Mouse (Mus musculus) heart, adult 2 months (tissue): Measurements from ENCODE around the gene Drosha.

ENCODE experiments used
- CTCF ChIP-seq: fragments of 200-600 bp; IDR thresholded peaks from 2 replicates; pipeline ENCODE4 v1.8.1; 2022; ENCODE audit warnings: antibody characterized with exemption, mild to moderate bottlenecking, moderate library complexity
- POLR2A ChIP-seq: fragments of 200-500 bp; IDR thresholded peaks from 2 replicates; pipeline ENCODE4 v1.6.1; 2011; ENCODE audit warnings: mild to moderate bottlenecking, low read depth, low read length, control low read depth; ENCODE audit not compliant: insufficient read depth

DNA sequence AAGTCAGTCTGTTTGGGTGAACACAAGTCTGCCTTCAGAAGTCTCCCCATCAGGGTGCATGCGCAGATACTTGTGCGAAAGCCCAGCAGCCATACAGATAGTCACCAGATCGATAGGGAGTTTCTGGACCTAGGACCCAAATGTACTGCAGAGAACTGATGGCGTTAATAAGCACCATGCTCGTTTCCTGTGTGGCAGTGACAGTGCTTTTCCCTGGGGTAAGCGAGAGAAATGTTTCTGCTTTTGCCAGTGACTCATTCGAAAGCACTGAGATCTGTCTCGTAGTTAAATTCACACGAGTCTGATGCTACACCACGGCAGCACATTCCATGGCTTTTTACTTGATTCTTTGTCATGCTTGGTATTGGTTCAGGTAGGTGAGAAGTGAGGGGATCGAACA lies 60.7 kb downstream of the Drosha start:
- TF ChIP-seq CTCF = no peak
- TF ChIP-seq POLR2A = no peak
